Mouse (Mus musculus) stomach, adult 2 months (tissue): ENCODE data around the gene Pes1. TPM values are rescaled to one million over a fixed set of nuclear protein-coding genes. Genes with fewer than 3 reads are reported as not detected.

ENCODE experiments used
- polyA plus RNA-seq: library from polyadenylated mRNA; depleted of rRNA; stranded (reverse); fragments of >200 nt; gene quantifications from 2 replicates; pipeline ENCODE4 v1.2.3, GENCODE M21; 2012; rRNA removed

Gene Pes1
- polyA plus RNA-seq: 14.7 and 20.1 TPM in 2 replicates

GRCm38 (mm10) chr11:3963610-3964415, at the start of gene Pes1:
Pes1 (plus strand) TSS chr11:3963975.

DNA sequence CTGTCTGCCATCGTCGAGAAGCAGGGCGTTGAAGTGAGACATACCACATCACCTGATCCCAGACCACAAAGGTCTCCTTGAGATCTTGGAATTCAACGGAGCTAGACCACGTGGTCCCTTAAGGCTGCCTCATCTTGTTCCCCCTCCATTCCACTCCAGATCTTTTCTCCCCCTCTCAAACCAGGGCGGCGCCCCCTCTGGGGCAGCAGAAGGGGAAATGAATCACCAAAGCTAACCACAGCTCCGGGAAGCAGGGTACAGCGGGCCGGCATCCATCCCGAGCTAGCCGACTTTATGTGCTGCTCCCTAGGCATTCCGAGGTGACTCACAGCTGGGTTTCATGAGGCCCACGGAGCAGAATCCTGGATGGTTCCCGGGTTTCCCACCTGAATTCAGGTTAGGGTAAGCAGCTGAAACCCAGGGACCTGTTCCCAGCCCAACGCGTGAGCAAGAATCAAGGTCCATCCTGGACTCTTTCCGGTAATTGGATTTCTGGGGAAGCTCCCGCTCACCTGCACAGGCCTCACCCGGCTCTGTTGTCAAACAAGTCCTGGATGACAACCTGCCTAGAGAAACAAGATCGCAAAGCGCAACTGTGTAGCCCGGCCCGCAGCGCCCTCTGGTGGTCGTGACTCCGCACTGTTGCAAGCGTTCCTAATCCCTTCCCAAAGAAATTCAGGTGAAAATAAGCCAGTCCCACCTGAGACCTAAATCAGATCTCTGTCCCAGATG, 49.5 kb upstream of the Pes1 start, which contains the start of gene Slc35e4:
TSS of gene Slc35e4 (minus strand) at position 556 of the 732 bp plus-strand sequence.

DNA sequence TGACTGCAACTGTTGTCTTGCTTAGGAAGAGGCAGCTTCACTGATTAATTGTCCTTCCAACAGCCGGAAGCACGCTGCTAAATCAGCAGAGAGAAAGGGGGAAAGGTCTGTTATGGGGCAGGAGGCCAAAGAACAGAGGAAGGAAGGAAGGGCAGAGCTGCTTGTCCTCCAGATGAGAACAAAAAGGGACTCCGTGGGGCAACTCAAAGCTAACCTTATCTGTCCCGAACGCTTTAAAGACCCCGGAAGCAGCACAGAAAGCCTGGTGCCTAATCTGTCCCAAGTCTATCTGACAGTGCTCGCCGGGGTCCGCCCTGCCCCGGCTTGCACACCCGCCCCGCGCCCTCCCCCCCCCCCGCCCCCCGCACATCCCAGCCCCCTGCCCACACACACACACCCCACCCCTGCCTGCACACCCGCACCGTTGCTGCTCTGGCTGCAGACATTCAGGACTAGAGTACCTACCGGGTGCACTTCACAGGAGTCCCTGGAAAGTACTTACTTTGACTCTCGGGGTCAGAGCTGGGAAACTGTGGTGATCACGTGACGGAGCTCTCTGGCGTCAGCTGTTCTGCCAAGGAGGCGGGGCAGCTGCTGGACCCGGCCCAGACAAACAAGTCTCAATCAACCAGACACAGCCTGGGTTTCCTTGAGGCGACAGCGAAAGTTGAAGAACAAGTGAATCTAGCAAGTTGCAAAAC, 32.1 kb upstream of the Pes1 start, which contains the start of gene Tcn2:
TSS of gene Tcn2 (minus strand) at position 649 of the 701 bp plus-strand sequence.

GRCm38 (mm10) chr11:3976678-3977077, 12.9 kb downstream of the Pes1 start, which contains the start of gene 4930556J24Rik:
4930556J24Rik (minus strand) TSS chr11:3976778.

DNA sequence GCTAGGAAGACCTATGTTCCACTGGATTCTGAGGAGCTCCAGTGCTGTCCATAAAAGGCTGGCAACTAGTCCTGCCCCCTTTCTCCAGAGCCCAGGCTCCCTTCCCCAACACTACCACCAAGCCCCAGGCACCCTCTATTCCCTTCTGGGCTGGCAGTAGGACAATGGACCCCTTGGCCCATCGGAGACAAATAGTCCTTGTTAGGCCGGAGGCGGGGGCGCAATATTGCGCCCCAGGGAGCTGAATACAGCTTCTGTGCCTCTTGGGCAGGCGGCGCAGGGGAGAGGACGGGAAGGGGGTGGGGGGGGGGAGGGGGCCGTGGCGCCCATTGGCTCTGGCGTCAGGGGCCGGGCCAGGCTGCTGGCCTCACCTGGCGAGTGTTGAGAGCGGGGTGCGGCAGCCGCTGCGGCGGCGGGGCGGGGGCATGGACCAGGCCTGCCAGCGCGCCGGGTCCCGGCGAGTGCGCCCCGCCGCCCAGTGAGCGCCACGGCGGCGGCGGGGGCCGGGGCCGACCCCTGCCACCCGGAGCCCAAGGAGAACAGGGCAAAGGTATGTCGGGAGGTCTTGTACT, 19.6 kb downstream of the Pes1 start, which contains the start of gene Gal3st1:
TSS of gene Gal3st1 (plus strand) at position 346 of the 572 bp plus-strand sequence.

Other genes with a start within 250 kb of the Pes1 start
- gene Osbp2, start 100.1 kb upstream of the Pes1 start, polyA plus RNA-seq: 0.37 and 0.44 TPM in 2 replicates
- gene 4921536K21Rik, start 68.9 kb upstream of the Pes1 start, polyA plus RNA-seq: 0.04 and 0.10 TPM in 2 replicates
- gene Dusp18, start 68.7 kb upstream of the Pes1 start, polyA plus RNA-seq: 1.9 and 2.2 TPM in 2 replicates
- gene Slc35e4, start 49.3 kb upstream of the Pes1 start, polyA plus RNA-seq: 8.5 and 12.9 TPM in 2 replicates
- gene Tcn2, start 31.8 kb upstream of the Pes1 start, polyA plus RNA-seq: 50.1 and 51.5 TPM in 2 replicates
- gene 4930556J24Rik, start 12.8 kb downstream of the Pes1 start, polyA plus RNA-seq: 0.06 TPM in 1 of 2 replicates, not detected in the other
- 206 and 249 TPM in 2 replicates for gene Gal3st1, start 19.7 kb downstream of the Pes1 start, polyA plus RNA-seq
- gene Sec14l4, start 67.5 kb downstream of the Pes1 start, polyA plus RNA-seq: 5.1 and 5.4 TPM in 2 replicates
- gene Sec14l3, start 100.9 kb downstream of the Pes1 start, polyA plus RNA-seq: not detected in 2 replicates
- 22.0 and 31.2 TPM in 2 replicates for gene Mtfp1, start 131.5 kb downstream of the Pes1 start, polyA plus RNA-seq
- 0.34 and 0.81 TPM in 2 replicates for gene Sec14l2, start 159.4 kb downstream of the Pes1 start, polyA plus RNA-seq
- gene Rnf215, start 171.2 kb downstream of the Pes1 start, polyA plus RNA-seq: 12.9 and 13.4 TPM in 2 replicates
- gene Ccdc157, start 196.3 kb downstream of the Pes1 start, polyA plus RNA-seq: 2.2 and 2.9 TPM in 2 replicates
- gene Sf3a1, start 196.4 kb downstream of the Pes1 start, polyA plus RNA-seq: 12.3 and 12.9 TPM in 2 replicates
- 40.3 and 50.5 TPM in 2 replicates for gene Tbc1d10a, start 222.8 kb downstream of the Pes1 start, polyA plus RNA-seq